Mouse (Mus musculus) lung, postnatal 0 days (tissue): Measurements from ENCODE around the gene Prkce. TPM values are rescaled to one million over a fixed set of nuclear protein-coding genes. Genes with fewer than 3 reads are reported as not detected.

ENCODE experiments used
- ATAC-seq: fragments of 200-750 bp; cut with Nextera tagmentation; 2 replicates; pipeline ENCODE4 v1.8.0; 2017; ENCODE audit warnings: moderate library complexity
- DNase-seq: peaks from one replicate; pipeline ENCODE4 v3.0.0-alpha.2; 2016; ENCODE audit warnings: low spot score
- H3K27ac ChIP-seq: fragments of 300-500 bp; sonication (generic); 2 replicates; pipeline ENCODE4 v1.5.1; 2014; ENCODE audit warnings: antibody characterized with exemption, mild to moderate bottlenecking, low read length, mixed read lengths
- H3K27me3 ChIP-seq: fragments of 300-500 bp; sonication (generic); replicated peaks from 2 replicates; pipeline ENCODE4 v1.6.1; 2014; ENCODE audit warnings: low read length, mixed read lengths; ENCODE audit not compliant: insufficient read depth
- H3K36me3 ChIP-seq: fragments of 300-500 bp; sonication (generic); 2 replicates; pipeline ENCODE4 v1.6.1; 2014; ENCODE audit warnings: low read length, mixed read lengths; ENCODE audit not compliant: insufficient read depth
- H3K4me1 ChIP-seq: fragments of 300-500 bp; sonication (generic); 2 replicates; pipeline ENCODE4 v1.6.1; 2014; ENCODE audit warnings: antibody characterized with exemption, low read depth, low read length, mixed read lengths; ENCODE audit not compliant: insufficient read depth
- H3K4me2 ChIP-seq: fragments of 300-500 bp; sonication (generic); replicated peaks from 2 replicates; pipeline ENCODE4 v1.6.1; 2014; ENCODE audit warnings: low read depth, mild to moderate bottlenecking, low read length, moderate library complexity, mixed read lengths
- H3K4me3 ChIP-seq: fragments of 300-500 bp; sonication (generic); 2 replicates; pipeline ENCODE4 v1.5.1; 2014; ENCODE audit warnings: low read depth, low read length
- H3K9ac ChIP-seq: fragments of 300-500 bp; sonication (generic); replicated peaks from 2 replicates; pipeline ENCODE4 v1.6.1; 2014; ENCODE audit warnings: low read depth, mild to moderate bottlenecking
- H3K9me3 ChIP-seq: fragments of 300-500 bp; sonication (generic); 2 replicates; pipeline ENCODE4 v1.6.1; 2016; ENCODE audit warnings: low read length, mixed read lengths
- CTCF ChIP-seq: IDR thresholded peaks from 2 replicates; pipeline ENCODE4 v1.5.1; 2016; ENCODE audit warnings: antibody characterized with exemption, mild to moderate bottlenecking
- EP300 ChIP-seq: IDR thresholded peaks from 2 replicates; pipeline ENCODE4 v1.6.1; 2016; ENCODE audit warnings: antibody characterized with exemption, mild to moderate bottlenecking, control low read depth
- WGBS: fragments of 180-500 bp; shearing (Covaris S2); extraction: QIAGEN DNeasy Blood & Tissue Kit; methylation state at CpG from one replicate; pipeline ENCODE4 v1.1.7; 2014; 5-methylcytosine and 5-hydroxymethylcytosine counted together
- polyA plus RNA-seq: library from polyadenylated mRNA; unstranded; fragments of >200 nt; fragmentation: Nextera tagmentation; extraction: Ambion mirVana; gene quantifications from 2 replicates; pipeline ENCODE4 v1.2.1, GENCODE M21; 2015

The Prkce gene
- polyA plus RNA-seq, 1 experiment from 2014 or later = 10.6 TPM

DNA sequence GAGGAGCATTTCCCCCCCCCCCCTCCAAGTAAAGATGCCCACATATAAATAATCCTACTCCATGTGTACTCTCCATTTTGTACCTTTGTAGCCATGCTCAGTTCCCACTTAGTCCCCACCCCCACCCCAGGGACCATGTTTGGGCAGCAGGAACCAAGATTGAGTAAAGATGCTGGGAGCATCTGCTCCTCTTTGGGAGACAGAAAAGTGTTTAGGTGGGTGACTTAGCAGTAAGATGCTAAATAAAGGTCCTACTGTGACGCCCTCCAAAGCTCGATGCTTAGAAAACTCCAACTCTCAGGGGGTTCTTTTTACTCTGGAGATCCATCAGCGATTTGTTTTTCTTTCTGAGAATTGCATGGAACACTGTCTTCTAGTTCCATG, 270.7 kb downstream of the Prkce start:
- no peak for DNase-seq
- H3K27me3 ChIP-seq = no peaks in the 10 kb centered on the region
- H3K9ac ChIP-seq = no peak overlapping the region
- H3K4me3 ChIP-seq = no peak overlapping the region
- no peak overlapping the region for H3K4me2 ChIP-seq
- TF ChIP-seq EP300 = no peak
- no peak for TF ChIP-seq CTCF
- H3K36me3 ChIP-seq = no peaks in the 10 kb centered on the region
- WGBS = 81% methylated on average over 3 of the region's 3 CpGs
- no peaks in the 10 kb centered on the region for H3K9me3 ChIP-seq
- no peak overlapping the region for H3K27ac ChIP-seq
- H3K4me1 ChIP-seq = 0 out of 2 replicates have a peak, but pooled peaks cover 7% of the 10 kb centered on the region
- no peak for ATAC-seq

DNA sequence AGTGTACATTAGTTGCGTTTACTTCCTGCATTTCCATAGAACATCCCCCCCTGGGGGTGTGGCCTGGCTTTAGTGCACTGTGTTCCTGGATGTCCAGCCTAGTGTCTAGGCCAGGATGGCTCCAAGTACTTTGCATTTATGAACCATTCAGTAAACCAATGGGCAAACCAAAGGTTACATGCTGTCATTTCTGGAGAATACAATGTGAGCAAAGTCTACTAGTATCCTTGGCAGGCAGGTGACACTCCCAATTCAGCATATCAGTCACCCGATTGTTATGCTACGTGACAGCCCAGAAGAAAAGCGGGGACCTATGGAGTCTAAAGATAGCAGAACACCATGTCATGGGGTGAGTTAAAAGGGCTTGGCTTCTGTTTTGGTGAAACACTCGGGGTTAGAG, 271.2 kb downstream of the Prkce start:
- TF ChIP-seq EP300 (no peak), CTCF (no peak)
- no peak overlapping the region for H3K9ac ChIP-seq
- no peaks in the 10 kb centered on the region for H3K27me3 ChIP-seq
- no peaks in the 10 kb centered on the region for H3K36me3 ChIP-seq
- 0 out of 2 replicates have a peak, but pooled peaks cover 7% of the 10 kb centered on the region for H3K4me1 ChIP-seq
- H3K4me2 ChIP-seq = no peak overlapping the region
- DNase-seq (no peak), ATAC-seq (no peak)
- H3K9me3 ChIP-seq = no peaks in the 10 kb centered on the region
- H3K27ac ChIP-seq = no peak overlapping the region
- 69% methylated on average over 5 of the region's 5 CpGs for whole genome bisulfite sequencing
- H3K4me3 ChIP-seq = no peak overlapping the region

DNA sequence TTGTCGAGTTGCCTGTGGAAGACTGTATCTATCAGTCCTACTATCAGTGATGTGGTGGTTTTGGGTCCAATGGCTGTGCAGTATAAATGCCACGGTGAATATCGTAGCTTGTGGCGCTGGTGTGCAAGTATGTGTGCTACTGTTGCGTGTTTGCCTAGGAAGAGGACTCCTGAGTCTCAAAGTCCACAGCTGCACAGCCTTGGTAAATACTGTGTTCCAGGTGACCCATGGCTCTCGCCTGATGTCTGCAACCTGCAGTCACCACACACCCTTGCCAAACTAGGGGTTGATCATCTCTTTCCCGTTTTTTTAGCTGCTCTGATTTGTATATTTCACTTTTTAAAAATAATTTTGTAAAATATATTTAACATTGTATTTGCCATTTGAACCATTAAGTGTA, 273.5 kb downstream of the Prkce start:
- H3K36me3 ChIP-seq = no peaks in the 10 kb centered on the region
- no peaks in the 10 kb centered on the region for H3K27me3 ChIP-seq
- H3K9me3 ChIP-seq = no peaks in the 10 kb centered on the region
- no peak overlapping the region for H3K27ac ChIP-seq
- DNase-seq (no peak), ATAC-seq (no peak)
- no peak overlapping the region for H3K9ac ChIP-seq
- 87% methylated on average over 7 of the region's 7 CpGs for WGBS
- no peak for TF ChIP-seq EP300
- no peak for TF ChIP-seq CTCF
- H3K4me1 ChIP-seq = peaks cover 12% of the 10 kb centered on the region; the same call in 1 of the 2 replicates
- no peak overlapping the region for H3K4me3 ChIP-seq
- no peak overlapping the region for H3K4me2 ChIP-seq

DNA sequence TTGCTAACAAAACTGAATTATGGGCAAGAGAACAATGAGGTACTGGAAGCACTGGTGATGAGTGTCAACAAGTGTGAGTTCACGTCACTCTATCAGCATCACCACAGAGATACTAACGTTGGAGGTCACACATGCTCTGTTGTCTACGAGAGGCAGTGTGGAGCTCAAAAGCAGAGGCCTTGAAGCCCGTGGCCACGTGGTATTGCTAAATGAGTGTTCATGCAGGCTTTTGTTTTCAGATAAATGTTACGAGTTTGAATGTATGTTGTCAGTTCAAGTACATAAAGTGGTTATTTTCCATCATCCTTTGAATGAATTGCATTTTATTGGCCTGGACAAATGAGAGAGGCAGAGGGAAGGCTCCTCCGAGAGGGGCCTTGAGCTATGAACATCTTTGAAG, 276.3 kb downstream of the Prkce start:
- DNase-seq (no peak), ATAC-seq (no peak)
- Histone ChIP-seq H3K36me3 (no peaks in the 10 kb centered on the region), H3K9ac (no peak overlapping the region), H3K4me2 (no peak overlapping the region), H3K27ac (no peak overlapping the region), H3K4me1 (peaks cover 5% of the 10 kb centered on the region; the same call in 1 of the 2 replicates), H3K4me3 (no peak overlapping the region), H3K27me3 (no peaks in the 10 kb centered on the region), H3K9me3 (no peaks in the 10 kb centered on the region)
- 70% methylated on average over 7 of the region's 7 CpGs for WGBS
- TF ChIP-seq EP300 (no peak), CTCF (no peak)

DNA sequence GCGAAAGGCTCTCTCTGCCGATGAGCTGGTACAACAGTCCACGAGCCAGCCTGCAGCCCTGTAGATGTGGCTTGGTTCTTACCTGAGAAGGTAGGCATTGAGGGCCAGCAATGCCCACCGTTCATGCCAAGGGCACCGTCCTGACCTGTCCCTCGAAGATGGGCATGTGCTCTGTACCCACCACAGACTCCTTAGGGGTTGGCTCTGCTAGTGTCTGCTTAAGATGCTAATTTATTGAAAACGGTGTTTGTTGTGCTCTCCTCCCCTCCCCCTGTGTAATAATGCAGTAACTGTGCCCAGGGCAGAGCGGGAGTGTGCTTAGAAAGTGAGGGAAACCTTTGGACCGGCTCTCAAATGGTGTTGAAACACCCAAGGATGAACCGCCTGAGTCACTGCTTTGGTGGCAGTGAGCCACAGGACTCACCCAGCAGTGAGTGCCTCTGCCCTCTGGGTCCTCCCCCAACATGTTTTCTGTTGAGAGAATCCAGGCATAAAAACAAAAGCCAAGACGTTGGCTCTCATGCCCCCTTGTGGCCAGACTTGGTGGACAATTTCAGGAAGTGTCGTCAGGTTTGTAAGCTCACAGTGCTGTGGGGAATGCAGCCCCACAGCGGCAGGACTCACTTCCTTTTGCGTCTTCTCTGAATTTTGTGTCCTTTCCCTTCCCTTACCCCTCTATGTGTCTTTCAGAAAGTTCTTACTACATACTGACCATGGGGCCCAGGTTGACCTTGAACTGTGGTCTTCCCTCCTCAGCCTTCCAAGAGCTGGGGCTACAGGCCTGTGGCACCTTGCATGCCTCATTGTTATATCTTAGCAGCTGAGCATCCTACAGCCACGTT, 277.2 kb downstream of the Prkce start:
- H3K27ac ChIP-seq = peak overlapping the region; percentile 33; the same call in 1 of the 2 replicates
- 0 out of 2 replicates have a peak overlapping the region, but pooled peaks have one; percentile 18 for H3K4me2 ChIP-seq
- H3K36me3 ChIP-seq = no peaks in the 10 kb centered on the region
- peaks cover 5% of the 10 kb centered on the region; the same call in 1 of the 2 replicates for H3K4me1 ChIP-seq
- no peak overlapping the region for H3K4me3 ChIP-seq
- DNase-seq (peak; percentile 98), ATAC-seq (peak; percentile 98)
- WGBS = 36% methylated on average over 15 of the region's 15 CpGs
- no peaks in the 10 kb centered on the region for H3K27me3 ChIP-seq
- TF ChIP-seq EP300 (peak; percentile 56; the same call in 1 of the 2 replicates), CTCF (peak; percentile 97)
- no peaks in the 10 kb centered on the region for H3K9me3 ChIP-seq
- H3K9ac ChIP-seq = no peak overlapping the region

DNA sequence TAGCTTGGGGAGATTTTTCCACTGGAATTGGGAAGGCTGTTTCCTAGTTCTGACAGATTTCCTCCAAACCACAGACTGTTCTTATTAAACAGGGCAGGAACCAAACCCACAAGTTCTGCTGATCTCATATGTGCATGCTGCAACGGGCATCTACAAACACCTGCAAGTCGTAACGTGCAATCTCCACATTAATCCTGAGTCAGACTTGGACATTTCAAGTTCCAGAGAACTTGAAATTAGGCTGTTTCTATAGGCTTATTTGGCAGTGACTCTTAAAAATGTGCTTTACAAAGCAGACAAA, 277.8 kb downstream of the Prkce start:
- DNase-seq = no peak
- H3K27ac ChIP-seq = no peak overlapping the region
- no peaks in the 10 kb centered on the region for H3K36me3 ChIP-seq
- peaks cover 5% of the 10 kb centered on the region; the same call in 1 of the 2 replicates for H3K4me1 ChIP-seq
- H3K9me3 ChIP-seq = no peaks in the 10 kb centered on the region
- H3K4me3 ChIP-seq = no peak overlapping the region
- 87% methylated on average over 3 of the region's 3 CpGs for WGBS
- no peak overlapping the region for H3K4me2 ChIP-seq
- no peak for ATAC-seq
- H3K27me3 ChIP-seq = no peaks in the 10 kb centered on the region
- H3K9ac ChIP-seq = no peak overlapping the region
- TF ChIP-seq CTCF (no peak), EP300 (no peak)
